Mouse (Mus musculus) intestine, embryonic 14.5 days (tissue): Measurements from ENCODE around the gene Ypel1. TPM values are rescaled to one million over a fixed set of nuclear protein-coding genes. Genes with fewer than 3 reads are reported as not detected.
A peak's percentile ranks its signal among the peaks of the same experiment; 100 is the strongest.

Experiments
- ATAC-seq: fragments of 200-750 bp; cut with Nextera tagmentation; replicated peaks from 2 replicates; pipeline ENCODE4 v1.8.0; 2017; ENCODE audit warnings: low read depth, moderate number of reproducible peaks, moderate TSS enrichment, moderate library complexity; ENCODE audit not compliant: low FRiP score, low TSS enrichment
- DNase-seq: peaks from one replicate; pipeline ENCODE4 v3.0.0-alpha.2; 2018; ENCODE audit warnings: low spot score
- H3K27ac ChIP-seq: fragments of 300-500 bp; sonication (generic); 2 replicates; pipeline ENCODE4 v1.5.1; 2014; ENCODE audit warnings: low read depth, mild to moderate bottlenecking, control low read depth
- H3K27me3 ChIP-seq: fragments of 300-500 bp; sonication (generic); replicated peaks from 2 replicates; pipeline ENCODE4 v1.6.1; 2014; ENCODE audit warnings: low read length, control low read depth; ENCODE audit not compliant: control insufficient read depth, insufficient read depth
- H3K36me3 ChIP-seq: fragments of 300-500 bp; sonication (generic); 2 replicates; pipeline ENCODE4 v1.6.1; 2014; ENCODE audit warnings: low read length, control low read depth; ENCODE audit not compliant: control insufficient read depth, insufficient read depth
- H3K4me1 ChIP-seq: fragments of 300-500 bp; sonication (generic); replicated peaks from 2 replicates; pipeline ENCODE4 v1.6.1; 2014; ENCODE audit warnings: low read length, control low read depth, mixed read lengths; ENCODE audit not compliant: control insufficient read depth, insufficient read depth
- H3K4me2 ChIP-seq: fragments of 300-500 bp; sonication (generic); 2 replicates; pipeline ENCODE4 v1.6.1; 2014; ENCODE audit warnings: low read length
- H3K4me3 ChIP-seq: fragments of 300-500 bp; sonication (generic); 2 replicates; pipeline ENCODE4 v1.5.1; 2014; ENCODE audit warnings: low read depth, low read length, control low read depth, mixed read lengths
- H3K9ac ChIP-seq: fragments of 300-500 bp; sonication (generic); 2 replicates; pipeline ENCODE4 v1.6.1; 2014; ENCODE audit warnings: mild to moderate bottlenecking, low read length
- H3K9me3 ChIP-seq: fragments of 300-500 bp; sonication (generic); 2 replicates; pipeline ENCODE4 v1.6.1; 2016; ENCODE audit warnings: low read length, control low read depth; ENCODE audit not compliant: control insufficient read depth
- WGBS: fragments of 180-500 bp; shearing (Covaris S2); extraction: QIAGEN DNeasy Blood & Tissue Kit; methylation state at CpG from one replicate; pipeline ENCODE4 v1.1.7; 2014; 5-methylcytosine and 5-hydroxymethylcytosine counted together
- polyA plus RNA-seq: library from polyadenylated mRNA; unstranded; fragments of >200 nt; fragmentation: Nextera tagmentation; extraction: Ambion mirVana; gene quantifications from 2 replicates; pipeline ENCODE4 v1.2.1, GENCODE M21; 2014

The Ypel1 gene
- polyA plus RNA-seq, 1 experiment from 2014 or later = 25.5 TPM

- Histone ChIP-seq H3K36me3 (peaks cover 74% of the 10 kb centered on the region), H3K9ac (no peak overlapping the region), H3K4me2 (no peak overlapping the region), H3K4me3 (no peak overlapping the region), H3K27me3 (no peaks in the 10 kb centered on the region), H3K4me1 (0 out of 2 replicates have a peak, but pooled peaks cover 1% of the 10 kb centered on the region), H3K27ac (no peak overlapping the region), H3K9me3 (no peaks in the 10 kb centered on the region)
- ATAC-seq (no peak), DNase-seq (no peak)
- WGBS = 75% methylated on average over 4 of the region's 4 CpGs
These were observed 35.1 kb downstream of the Ypel1 start for GRCm38 (mm10) chr16:17104600-17104999.

- WGBS = 8% methylated on average over 38 of the region's 38 CpGs
- peak; percentile 82 for ATAC-seq
- H3K27me3 ChIP-seq = no peaks in the 10 kb centered on the region
- peak within 1 kb of the TSS; percentile 51; the same call in 1 of the 2 replicates for H3K27ac ChIP-seq
- peaks cover 60% of the 10 kb centered on the region for H3K36me3 ChIP-seq
- peak; percentile 81 for DNase-seq
- no peaks in the 10 kb centered on the region for H3K9me3 ChIP-seq
- H3K4me3 ChIP-seq = peak within 1 kb of the TSS; percentile 98
- peak within 1 kb of the TSS; percentile 73 for H3K4me2 ChIP-seq
- H3K9ac ChIP-seq = peak within 1 kb of the TSS; percentile 73
- peaks cover 10% of the 10 kb centered on the region; the same call in 1 of the 2 replicates for H3K4me1 ChIP-seq
These were observed 41.6 kb downstream of the Ypel1 start, which contains the start of gene Ppil2 for GRCm38 (mm10) chr16:17110771-17111743. TSS of gene Ppil2 (minus strand) at chr16:17111257.

GRCm38 (mm10) chr16:17117309-17117799 is 47.9 kb downstream of the Ypel1 start:
- Histone ChIP-seq H3K4me3 (no peak overlapping the region), H3K9ac (no peak overlapping the region), H3K27me3 (no peaks in the 10 kb centered on the region), H3K4me1 (no peaks in the 10 kb centered on the region; the same call in 1 of the 2 replicates), H3K36me3 (peaks cover 75% of the 10 kb centered on the region), H3K4me2 (no peak overlapping the region), H3K27ac (no peak overlapping the region), H3K9me3 (no peaks in the 10 kb centered on the region)
- no peak for ATAC-seq
- DNase-seq = no peak
- WGBS = 89% methylated on average over 5 of the region's 5 CpGs

DNA sequence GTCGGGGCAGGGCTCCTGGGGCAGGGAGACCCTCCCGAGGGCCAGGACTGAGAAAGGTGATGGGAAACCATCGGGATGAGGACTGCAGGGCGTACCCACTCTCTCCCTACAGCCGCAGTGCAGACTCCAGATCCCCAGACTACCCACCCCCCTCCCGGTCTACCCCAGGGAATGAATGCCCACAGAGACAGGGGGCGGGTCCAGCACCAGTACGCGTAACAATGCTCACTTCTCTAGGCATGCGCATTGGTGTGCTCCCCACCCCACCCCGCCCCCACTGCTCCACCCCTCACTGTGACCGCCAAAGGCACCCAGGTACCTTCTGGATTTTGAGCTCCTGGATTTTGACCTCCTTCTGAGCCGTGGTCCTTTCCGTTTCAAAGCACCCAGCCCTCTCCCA is 52.1 kb downstream of the Ypel1 start:
- WGBS = 74% methylated on average over 13 of the region's 14 CpGs
- H3K36me3 ChIP-seq = peaks cover 40% of the 10 kb centered on the region
- H3K27me3 ChIP-seq = no peaks in the 10 kb centered on the region

GRCm38 (mm10) chr16:17124119-17124870 is 54.8 kb downstream of the Ypel1 start:
- Histone ChIP-seq H3K9ac (peak overlapping the region; percentile 45), H3K36me3 (peaks cover 25% of the 10 kb centered on the region), H3K27ac (peak overlapping the region; percentile 69), H3K4me1 (peaks cover 13% of the 10 kb centered on the region), H3K4me2 (peak overlapping the region; percentile 79), H3K9me3 (no peaks in the 10 kb centered on the region), H3K4me3 (peak overlapping the region; percentile 64), H3K27me3 (no peaks in the 10 kb centered on the region)
- ATAC-seq = peak; percentile 38
- WGBS = 1% methylated on average over 22 of the region's 22 CpGs
- DNase-seq = no peak

More for the DNA sequence above, 52.1 kb downstream of the Ypel1 start:
- ATAC-seq (no peak), DNase-seq (no peak)
- no peak overlapping the region for H3K27ac ChIP-seq
- no peak overlapping the region for H3K4me2 ChIP-seq
- H3K4me3 ChIP-seq = no peak overlapping the region
- no peaks in the 10 kb centered on the region for H3K9me3 ChIP-seq
- H3K9ac ChIP-seq = no peak overlapping the region
- peaks cover 13% of the 10 kb centered on the region for H3K4me1 ChIP-seq

- peak within 1 kb of the TSS; percentile 64 for H3K4me3 ChIP-seq
- peak within 1 kb of the TSS; percentile 69 for H3K27ac ChIP-seq
- under 1% methylated on average over 25 of the region's 25 CpGs for WGBS
- H3K9me3 ChIP-seq = no peaks in the 10 kb centered on the region
- ATAC-seq (peak; percentile 94), DNase-seq (peak; percentile 91)
- peaks cover 18% of the 10 kb centered on the region for H3K36me3 ChIP-seq
- H3K27me3 ChIP-seq = no peaks in the 10 kb centered on the region
- H3K4me1 ChIP-seq = peaks cover 13% of the 10 kb centered on the region
- peak within 1 kb of the TSS; percentile 79 for H3K4me2 ChIP-seq
- peak within 1 kb of the TSS; percentile 45 for H3K9ac ChIP-seq
These were observed 55.5 kb downstream of the Ypel1 start, which contains the start of gene 2610318N02Rik for GRCm38 (mm10) chr16:17124871-17125520. TSS of gene 2610318N02Rik (minus strand) at chr16:17125167.

- H3K4me3 ChIP-seq = no peak overlapping the region
- peaks cover 10% of the 10 kb centered on the region for H3K36me3 ChIP-seq
- H3K4me1 ChIP-seq = peaks cover 19% of the 10 kb centered on the region
- no peak overlapping the region for H3K4me2 ChIP-seq
- ATAC-seq = no peak
- no peaks in the 10 kb centered on the region for H3K9me3 ChIP-seq
- H3K9ac ChIP-seq = no peak overlapping the region
- H3K27ac ChIP-seq = no peak overlapping the region
- DNase-seq = no peak
- WGBS = 97% methylated on average over 1 of the region's 1 CpGs
- no peaks in the 10 kb centered on the region for H3K27me3 ChIP-seq
These were observed 57.8 kb downstream of the Ypel1 start for GRCm38 (mm10) chr16:17127292-17127691.
